Mouse (Mus musculus) Muller cell, postnatal 12 days (primary cell): Measurements from ENCODE around the gene Lcn9.
"Not testable (repeated sequence)": the region's sequence is repeated elsewhere in the genome, so short reads cannot be mapped to it uniquely, and the experiment has no call there.

ENCODE experiments used
- DNase-seq: peaks from one replicate; pipeline ENCODE4 v3.0.0-alpha.2; 2015; ENCODE audit errors: inconsistent ontology term

Gene Lcn9

GRCm38 (mm10) chr2:25822806-25823205, at the start of gene Lcn9:
Gene Lcn9 (plus strand): TSS chr2:25823153.
- DNase-seq, result peak; percentile 83

- no peak for DNase-seq
Measured at GRCm38 (mm10) chr2:25773507-25773906, 49.4 kb upstream of the Lcn9 start.

GRCm38 (mm10) chr2:25774640-25775039, 48.3 kb upstream of the Lcn9 start:
- DNase-seq, result no peak

DNA sequence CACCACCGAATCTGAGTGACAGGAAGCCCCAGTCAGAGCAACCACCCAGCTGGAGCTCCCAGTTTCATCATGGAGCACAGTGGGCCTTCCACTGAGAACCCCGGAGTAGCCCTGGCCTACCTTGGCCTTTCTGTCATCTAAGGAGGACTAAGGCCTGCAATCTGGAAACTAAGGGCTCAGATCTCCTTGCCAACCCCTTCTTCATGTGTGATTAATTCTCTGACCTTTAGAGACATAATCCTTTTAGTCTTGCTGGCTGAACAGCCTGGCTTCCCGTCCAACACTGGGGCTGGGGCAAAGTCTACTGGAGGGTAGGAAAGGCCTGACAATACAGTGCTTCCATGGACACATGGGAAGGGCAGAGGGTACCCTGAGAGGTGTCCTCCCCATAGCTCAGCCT, 47.0 kb upstream of the Lcn9 start:
- no peak for DNase-seq

- no peak for DNase-seq
Measured at GRCm38 (mm10) chr2:25776717-25777116, 46.2 kb upstream of the Lcn9 start, which contains the start of gene Lcn11. Gene Lcn11 (plus strand): TSS chr2:25777017.

- no peak for DNase-seq
Measured at GRCm38 (mm10) chr2:25779076-25779475, 43.9 kb upstream of the Lcn9 start.

DNA sequence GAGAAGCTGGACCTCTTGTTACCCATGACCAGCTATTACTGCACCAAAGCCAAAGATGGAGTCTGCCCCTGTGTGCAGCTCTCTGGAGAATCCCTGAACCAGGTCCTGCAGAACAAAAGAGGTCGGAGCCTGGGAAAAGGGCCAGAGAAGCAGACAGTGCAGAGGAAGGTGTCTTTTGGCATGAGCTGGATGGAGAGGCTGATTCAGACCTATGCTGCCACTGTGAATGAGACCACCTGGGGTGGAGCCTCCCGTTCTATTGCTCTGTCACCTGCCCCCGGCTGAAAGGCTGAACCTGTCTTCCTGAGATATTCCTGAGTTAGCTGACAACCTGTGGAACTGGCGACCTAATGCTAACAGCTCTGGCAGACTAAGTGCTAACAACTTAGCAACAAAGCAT, 42.0 kb upstream of the Lcn9 start:
- no peak for DNase-seq

DNA sequence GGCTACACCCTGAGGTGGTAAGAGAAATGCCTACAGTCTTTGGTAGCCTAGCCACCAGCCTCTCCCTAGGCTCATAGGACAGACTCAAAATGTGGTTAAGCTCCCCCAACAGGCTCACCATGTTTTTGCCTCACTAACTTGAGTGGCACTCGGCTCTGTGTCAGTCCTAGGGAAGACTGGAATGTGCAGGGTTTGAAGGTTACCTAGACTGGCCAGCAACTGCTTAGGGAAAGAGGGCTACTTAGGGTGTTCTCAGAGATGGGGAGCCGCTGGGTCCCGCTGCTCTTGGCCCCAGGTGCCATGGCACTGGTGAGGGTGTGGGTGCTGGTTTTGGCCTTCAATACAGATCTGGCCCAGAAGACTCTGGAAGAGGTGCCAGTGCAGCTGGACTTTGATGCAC, 41.0 kb upstream of the Lcn9 start, which contains the start of gene Gm13539:
TSS of gene Gm13539 (plus strand) at position 301 of the 400 bp plus-strand sequence.
- DNase-seq, result no peak

DNA sequence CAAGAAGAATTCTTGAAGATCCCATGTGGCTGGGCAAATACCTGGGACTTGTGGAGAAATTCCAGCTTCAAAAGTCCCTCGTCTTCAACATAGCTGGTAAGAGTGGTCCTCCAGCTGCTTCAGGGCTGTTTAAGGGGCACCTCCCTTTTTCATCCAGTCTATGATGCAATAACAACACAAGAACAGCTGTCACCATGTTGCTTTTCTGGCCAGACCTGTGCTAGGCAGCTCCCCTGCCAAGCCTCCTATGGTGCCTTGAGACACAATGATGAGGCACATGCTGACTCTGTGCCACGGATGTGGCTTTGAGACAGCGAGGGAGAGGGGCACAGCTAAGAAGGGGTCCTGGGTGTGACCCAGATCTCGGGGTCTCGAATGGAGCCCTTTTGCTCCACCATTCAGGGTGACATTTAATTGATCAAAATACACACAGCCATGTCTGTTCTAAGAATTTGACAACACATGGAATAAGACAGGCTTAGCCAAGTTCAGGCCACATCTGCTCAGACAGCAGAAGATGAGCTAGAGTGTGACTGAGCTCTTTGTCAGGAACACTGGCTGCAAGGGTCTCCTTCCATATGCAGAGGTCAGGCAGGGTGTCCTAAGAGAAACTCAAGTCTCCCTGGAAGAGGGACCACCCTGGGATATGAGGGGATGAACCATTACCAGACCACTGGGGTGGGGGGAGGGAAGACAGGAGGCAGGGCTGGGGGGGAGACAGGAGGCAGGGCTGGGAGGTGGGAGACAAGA, 37.2 kb upstream of the Lcn9 start:
- no peak for DNase-seq

DNA sequence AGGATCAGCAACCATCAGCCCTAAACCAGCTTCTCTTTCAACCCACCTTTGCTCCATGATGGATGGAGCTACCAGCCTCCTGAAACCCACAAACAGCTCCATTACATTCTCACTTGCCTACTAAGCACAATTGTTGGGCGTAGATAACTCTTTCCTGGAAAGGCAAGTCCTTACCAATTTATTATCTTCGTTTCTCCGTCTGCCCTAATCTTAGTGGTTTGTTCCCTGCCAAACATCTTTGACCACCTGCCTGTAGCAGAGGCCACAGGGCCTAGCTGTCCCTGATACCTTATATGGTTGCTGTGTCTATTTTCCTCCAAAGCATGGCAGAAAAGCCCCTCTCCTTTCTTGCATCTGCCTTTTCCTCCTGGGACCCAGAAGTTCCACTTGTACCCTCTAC, 33.9 kb upstream of the Lcn9 start:
- no peak for DNase-seq

- no peak for DNase-seq
Measured at GRCm38 (mm10) chr2:25797635-25798034, 25.3 kb upstream of the Lcn9 start.

- no peak for DNase-seq
Measured at GRCm38 (mm10) chr2:25798065-25798464, 24.9 kb upstream of the Lcn9 start.

DNA sequence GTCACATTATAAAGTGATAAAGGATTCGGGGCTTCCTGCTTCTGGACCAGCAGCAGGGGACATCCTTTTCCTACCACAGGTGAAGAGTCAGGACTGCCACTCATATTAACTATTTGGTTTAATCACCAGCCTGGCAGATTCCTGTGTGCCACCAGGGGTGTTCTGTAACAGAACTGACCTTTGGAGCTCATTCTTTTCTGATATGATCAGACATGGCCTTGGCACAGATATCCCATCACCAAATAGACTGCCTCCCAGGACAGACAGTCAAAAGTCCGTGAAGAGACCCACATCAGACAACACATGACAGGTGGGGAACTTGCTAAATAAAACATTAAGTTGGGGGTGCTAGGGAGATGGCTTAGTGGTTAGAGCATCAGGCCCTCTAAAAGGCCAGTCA, 11.2 kb upstream of the Lcn9 start:
- DNase-seq, result no peak

- DNase-seq, result no peak
Measured at GRCm38 (mm10) chr2:25813364-25813763, 9.6 kb upstream of the Lcn9 start.

GRCm38 (mm10) chr2:25815748-25816147, 7.2 kb upstream of the Lcn9 start, which contains the start of gene Glt6d1:
Gene Glt6d1 (minus strand): TSS chr2:25815848.
- DNase-seq, result not testable (repeated sequence)

GRCm38 (mm10) chr2:25824751-25825150, 1.8 kb downstream of the Lcn9 start:
- no peak for DNase-seq

DNA sequence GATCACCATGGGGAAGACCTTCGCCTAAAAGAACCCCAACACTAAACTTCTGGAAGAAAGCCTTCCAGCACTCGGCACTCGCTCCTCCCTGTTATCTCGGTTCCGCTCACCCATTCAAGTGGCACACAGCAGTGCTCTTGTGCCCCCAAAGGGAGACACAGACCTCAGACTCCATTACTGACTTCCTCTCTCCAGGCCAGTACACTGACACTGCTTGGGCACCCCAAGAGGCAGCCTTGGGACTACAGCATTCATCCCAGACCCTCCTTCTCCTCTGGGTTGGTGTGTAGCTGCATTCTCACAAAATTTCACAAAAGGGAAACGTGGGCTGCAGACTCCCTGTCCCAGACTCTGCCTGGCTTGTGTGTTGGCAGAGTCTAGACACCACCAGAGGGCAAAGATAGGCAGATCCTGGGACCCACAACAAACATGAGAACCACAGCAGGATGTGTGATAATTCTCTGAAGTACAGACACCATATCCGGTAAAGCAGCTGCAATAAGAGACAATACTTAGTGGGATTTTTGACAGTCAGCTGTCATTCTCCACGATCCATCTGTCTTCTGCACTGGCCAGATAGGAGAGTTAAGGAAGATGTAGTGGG, 5.5 kb downstream of the Lcn9 start:
- DNase-seq, result no peak

DNA sequence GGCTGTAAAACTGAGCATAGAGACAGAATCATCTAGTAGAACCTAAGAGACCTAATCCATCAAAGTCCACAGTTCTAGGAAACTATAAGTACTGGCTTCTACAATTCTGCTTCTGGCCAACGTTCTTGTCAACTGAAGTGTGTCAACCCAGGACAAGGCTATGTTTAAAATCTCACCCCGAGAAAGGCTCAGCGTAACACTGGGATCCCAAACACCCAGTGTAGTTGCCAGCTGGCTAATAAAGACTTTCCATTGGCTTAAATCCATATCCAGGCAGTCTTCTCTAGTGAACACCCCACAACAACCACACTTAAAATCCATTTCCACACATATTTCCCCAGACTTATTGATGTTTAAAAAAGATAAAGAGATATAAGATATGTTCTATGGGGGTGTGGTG, 7.8 kb downstream of the Lcn9 start:
- no peak for DNase-seq

DNA sequence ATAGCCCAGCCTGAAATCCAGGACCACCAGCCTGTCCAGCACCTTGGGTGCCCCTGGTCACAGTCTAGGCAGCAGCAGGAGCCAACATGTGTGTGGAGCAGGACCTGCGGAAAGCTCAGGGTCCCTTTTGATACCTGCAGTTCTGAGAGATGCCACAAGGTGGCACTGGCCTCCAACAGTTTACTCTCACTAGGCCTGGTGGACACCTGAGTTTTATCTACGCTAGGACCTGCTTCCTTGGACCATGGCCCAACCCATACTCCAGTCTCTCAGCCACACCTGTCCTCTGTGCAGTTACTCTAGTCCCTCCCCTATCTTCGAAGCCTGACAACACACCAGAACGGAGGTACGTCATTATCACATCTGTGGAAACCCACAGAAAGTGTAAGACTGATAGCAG, 13.3 kb downstream of the Lcn9 start:
- peak; percentile 42 for DNase-seq

- peak; percentile 62 for DNase-seq
Measured at GRCm38 (mm10) chr2:25842161-25842560, 19.2 kb downstream of the Lcn9 start.

GRCm38 (mm10) chr2:25842758-25843157, 19.8 kb downstream of the Lcn9 start:
- DNase-seq, result peak; percentile 51

- DNase-seq, result no peak
Measured at GRCm38 (mm10) chr2:25844097-25844496, 21.1 kb downstream of the Lcn9 start.

DNA sequence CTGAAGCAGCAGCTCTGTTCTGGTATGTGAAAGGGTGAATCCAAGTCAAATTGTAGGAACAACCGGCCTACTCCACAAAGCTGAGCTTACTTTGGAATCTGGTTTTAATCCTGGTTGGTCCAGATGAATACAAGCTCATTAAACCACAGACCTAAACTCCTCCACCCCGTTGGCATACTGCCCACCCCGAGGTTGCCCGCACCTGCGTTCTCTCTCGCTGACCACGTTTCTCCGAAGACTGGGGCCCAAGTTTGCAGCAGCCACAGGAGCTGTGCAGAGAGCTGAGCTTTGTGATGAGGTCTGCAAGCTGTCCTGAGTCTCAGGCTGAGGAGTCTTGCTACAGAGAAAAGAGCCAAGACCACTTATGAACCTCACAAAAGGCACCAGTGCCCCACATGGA, 23.6 kb downstream of the Lcn9 start:
- peak; percentile 17 for DNase-seq
